Mouse (Mus musculus) megakaryocyte progenitor cell, adult 5-6 weeks (primary cell): ENCODE results near the gene Poc1b. TPM values are rescaled to one million over a fixed set of nuclear protein-coding genes. Genes with fewer than 3 reads are reported as not detected.
"Not testable (repeated sequence)": the region's sequence is repeated elsewhere in the genome, so short reads cannot be mapped to it uniquely, and the experiment has no call there.

Experiments
- ATAC-seq: replicated peaks from 2 replicates; pipeline ENCODE4 v1.8.0; 2016; ENCODE audit warnings: mild to moderate bottlenecking, moderate TSS enrichment, inconsistent platforms; ENCODE audit not compliant: poor library complexity
- total RNA-seq, 2 experiments: library from RNA; stranded (forward) in 1 of 2; stranded (reverse) in 1 of 2; fragments of 157-497, 149-512 nt in 1 of 2; fragments of 200-1000 nt in 1 of 2; gene quantifications; 2 replicates each; pipeline versions ENCODE4 v1.2.3 to v1.2.4; 2015 to 2017

The Poc1b gene
- total RNA-seq, 2 experiments from 2014 or later: 12.0 to 41.8 TPM

DNA sequence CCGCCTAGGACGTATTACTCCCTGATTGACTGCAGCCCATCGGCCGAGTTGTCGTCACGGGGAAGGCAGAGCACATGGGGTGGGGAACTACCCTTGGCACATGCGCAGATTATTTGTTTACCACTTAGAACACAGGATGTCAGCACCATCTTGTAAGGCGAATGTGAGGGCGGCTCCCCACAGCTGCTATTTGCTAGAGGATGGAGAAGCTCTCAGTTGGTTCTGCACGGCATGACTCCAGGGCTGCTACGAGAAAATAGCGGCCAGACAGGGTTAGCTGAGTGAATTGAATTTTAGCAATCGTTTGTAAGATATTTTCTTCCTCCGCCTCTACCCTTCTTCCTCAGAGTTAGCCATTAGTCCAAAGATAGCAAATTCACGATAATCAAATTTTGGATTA is 109.7 kb downstream of the Poc1b start:
- not testable (repeated sequence) for ATAC-seq

DNA sequence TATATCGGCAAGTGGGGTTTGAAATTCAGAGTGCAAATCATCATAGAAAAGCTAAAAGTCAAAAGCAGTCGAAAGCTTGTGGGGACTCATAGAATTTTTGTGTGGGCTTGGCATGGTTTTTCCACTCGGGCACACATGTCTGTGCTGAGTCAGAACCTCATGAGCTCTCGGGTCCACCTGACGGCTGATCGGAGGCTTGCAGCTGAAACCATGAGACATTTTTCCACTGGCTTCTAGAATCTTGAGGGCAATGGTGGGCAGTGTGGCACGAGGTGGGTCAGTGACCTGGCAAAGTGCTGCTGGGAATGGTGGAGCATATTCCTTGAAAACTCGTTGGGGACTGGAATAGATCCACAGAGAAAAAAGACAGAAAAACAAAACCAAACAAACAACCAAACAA is 114.7 kb downstream of the Poc1b start:
- no peak for ATAC-seq

DNA sequence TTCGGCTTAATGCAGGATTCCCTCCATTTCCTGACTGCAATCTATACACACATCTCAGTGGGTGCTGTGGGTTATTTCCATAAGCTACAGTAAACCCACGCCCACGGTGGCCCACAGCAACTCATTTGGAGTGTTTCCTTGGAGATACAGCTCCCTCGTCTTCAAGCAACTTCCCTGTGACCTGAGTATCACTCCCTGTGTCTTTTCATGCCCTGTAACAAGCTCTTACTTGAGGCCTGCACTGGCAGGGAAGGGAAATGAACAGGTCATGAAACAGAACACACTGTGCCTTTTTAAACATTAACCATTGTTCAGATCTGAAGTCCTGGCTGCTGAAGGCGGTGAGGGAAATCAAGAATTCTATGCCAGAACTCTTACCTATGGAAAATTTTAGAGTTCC is 115.9 kb downstream of the Poc1b start:
- ATAC-seq: no peak

DNA sequence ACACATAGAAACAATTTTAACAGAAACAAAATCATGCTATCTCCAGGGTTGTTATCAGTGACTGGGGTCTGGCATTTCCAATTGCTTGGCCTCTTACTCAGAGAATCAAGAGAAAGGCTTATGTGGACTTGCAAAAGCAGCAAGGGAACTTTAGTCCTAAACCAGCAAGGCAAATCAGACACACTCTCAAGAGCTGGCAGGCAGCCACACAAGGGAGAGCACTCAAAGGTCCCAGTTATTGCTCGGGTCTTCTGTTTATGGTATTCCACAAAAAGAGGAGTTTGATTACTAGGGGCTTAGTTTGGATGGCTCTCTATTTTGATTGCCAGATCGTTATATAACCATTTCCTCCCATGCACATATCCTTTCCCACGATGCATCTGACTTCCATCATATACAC is 117.4 kb downstream of the Poc1b start:
- no peak for ATAC-seq

DNA sequence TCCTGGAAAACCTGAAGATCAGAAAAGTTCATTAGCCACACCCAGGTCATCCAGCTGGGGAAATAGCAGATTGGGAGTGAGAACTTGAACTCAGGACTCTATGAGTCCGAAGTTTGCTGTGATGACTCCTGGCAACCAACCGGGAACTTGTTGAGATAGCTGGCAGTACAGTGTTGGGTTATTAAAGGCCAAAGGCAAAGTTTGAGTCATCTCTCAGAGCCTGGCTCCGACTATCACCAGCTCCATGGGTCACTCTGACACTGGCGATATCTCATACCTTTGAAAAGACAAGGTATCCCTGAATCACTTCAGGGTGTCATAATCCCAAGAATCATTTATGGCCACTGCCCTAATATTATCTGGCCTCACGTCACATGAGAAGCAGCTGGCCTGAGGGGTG is 119.9 kb downstream of the Poc1b start:
- no peak for ATAC-seq

DNA sequence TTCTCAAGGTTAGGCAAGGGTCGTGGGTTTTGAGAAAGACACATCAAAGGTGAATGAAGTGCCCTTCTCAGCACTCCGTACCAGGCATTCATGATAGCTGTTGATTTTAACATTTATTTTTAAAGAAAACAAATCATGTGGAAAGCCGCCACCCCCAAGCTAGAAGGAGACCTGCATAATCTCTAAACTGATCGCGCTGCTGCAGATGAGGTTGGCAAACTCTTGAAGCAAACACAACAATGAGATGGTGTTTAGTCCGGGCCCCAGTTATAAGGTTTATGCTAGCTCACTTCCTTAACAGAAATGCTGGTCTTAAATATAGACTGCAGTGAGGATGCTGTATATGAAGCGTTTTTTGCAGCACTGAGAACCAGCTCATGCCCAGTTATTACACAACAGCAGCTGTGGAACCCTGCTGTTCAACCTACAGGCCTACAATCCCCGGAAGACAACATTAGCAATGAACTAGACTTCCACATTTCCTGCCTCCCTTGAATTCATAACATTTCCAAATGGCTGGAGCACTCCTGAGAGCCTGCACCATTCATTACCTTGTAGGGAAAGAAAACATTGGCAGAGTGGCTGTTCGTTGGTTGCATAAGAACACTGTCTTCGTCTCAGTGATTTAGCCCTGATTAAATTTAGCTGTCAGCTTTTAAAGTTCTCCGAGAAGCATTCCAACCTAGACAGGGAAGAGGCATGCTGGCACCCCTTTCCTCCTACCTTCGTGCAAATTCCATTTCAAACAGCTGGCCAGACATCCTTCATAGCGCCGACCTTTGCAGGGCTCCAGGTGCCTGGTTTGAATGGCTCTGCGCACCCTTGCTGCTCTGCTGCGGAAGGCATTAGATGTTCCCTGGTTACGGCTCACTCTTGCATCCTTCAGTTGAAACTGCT is 121.4 kb downstream of the Poc1b start:
- peak; percentile 60 for ATAC-seq

DNA sequence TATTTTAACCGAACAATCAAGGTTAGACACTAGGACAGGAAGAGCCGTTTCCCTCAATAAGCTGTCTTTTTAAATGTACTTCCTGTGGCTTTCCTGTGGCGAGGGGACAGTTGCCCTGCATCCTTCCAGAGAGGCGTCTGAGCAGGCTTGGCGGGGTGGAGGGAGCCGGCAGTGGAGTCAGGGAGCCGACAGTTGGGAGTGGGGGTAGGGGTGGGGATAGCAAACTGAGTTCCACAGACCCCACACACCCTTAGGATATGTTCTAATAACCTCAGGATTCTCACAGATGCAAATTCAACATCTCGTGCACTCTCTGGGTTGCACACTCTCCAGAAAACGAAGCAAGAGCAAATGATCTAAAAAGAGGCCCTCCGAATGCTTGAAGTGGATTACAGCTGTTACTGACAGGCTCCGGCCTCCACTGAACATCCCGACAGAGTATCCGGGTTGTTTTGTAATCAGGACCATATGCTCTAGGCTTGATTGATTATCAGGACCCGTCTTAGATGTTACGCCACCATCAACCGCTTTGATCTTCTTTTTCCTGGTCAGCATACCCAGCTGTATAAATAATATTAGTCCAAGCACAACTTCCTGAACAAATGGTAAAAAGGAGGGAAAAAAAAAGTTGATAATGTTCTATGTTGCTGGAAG is 122.3 kb downstream of the Poc1b start:
- ATAC-seq: peak; percentile 43

DNA sequence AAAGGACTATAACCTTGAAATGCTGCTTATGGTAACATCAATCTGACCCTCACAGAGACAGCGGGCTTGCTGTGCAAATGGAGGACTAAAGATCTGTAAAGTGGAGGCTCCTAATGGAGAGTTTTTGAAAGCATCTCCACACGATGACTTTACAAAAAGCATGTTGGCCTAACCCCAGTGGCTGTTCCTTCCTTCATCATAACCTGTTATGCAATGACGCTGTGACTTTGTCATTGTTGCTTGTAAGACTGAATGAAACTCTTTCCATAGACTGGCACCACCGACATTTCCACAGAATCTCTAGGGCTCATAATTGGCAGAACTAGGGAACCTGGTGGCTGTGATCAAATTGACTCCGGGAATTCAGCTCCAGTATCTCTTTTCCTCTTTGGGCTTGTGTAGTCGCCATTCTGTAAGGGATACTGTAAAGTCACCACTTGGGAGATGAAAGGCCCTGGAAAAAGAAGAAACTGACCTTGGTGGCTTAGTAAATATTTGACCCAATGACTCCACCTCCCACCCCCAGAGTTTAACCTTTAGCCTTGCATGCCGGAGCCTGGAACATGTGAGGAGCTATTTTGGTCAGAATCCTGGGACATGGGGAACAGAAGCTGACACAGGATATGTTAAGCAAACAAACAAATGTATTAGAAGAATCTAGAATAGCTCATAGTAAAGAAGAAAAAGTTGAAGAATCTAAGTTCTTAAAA is 125.8 kb downstream of the Poc1b start:
- peak; percentile 75 for ATAC-seq

DNA sequence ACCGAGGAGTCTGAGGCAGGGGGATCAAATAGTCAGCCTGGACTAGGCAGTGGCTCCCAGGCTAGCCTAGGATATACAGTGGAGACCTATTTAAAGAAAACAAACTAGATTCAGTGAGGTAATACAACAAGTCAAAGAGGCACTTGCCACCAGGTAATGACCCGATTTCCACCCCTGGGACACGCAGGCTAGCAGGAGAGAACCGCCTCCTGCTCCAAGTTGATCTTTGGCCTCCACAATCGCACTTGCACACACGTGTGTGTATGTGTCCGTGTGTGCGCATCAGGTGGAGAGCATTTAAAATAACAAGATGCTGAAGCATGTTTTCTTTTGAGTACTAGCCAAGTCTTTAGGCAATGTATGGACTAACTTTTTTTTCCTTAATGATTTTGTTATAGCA is 127.5 kb downstream of the Poc1b start:
- no peak for ATAC-seq

DNA sequence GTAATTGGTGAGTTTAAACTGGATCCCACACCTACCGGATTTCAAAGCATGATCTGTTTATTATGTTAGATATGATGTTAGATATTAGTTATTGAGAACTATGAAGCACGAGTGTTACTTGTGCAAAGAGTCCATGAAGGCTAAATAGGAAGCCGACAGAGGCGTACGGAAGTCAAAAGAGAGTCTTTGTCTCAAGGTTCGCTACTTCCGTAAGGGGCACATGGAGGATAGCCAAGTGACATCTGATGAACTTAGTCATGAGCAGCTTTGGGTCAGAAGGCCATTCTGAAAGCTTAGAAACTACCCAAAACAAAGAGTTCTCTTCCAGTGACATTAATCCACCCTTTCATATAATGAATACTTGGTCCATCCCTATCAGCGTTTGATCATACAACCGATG is 128.2 kb downstream of the Poc1b start:
- no peak for ATAC-seq

DNA sequence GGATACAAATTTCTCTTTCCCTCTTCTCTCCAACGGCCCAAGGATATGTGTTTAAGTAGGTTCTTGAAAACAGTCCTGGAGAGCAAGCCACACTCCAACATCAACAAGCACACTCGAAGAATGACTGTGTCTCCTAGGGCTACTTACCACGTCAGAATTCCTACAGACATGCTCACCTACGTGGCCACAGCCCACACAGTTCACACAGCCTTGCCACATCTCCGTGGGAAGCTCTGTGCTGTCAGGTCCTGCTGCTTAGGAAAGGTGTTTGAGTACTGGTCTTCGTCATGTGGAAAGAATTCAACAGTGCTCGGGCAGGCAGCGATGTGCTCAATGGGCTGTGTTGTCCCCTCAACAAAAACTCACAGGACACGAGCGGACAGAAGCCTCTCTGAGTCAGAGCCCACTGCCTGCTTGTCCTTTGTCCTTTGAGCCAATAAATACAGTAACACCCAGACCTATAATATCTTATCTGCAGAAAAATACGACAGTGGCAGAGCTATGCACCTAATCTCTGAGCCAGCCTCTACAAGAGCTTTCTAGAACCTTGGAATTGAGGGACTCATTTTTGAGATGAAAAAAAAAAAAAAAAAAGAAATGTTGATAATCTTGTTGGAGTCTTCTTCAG is 130.5 kb downstream of the Poc1b start:
- no peak for ATAC-seq

DNA sequence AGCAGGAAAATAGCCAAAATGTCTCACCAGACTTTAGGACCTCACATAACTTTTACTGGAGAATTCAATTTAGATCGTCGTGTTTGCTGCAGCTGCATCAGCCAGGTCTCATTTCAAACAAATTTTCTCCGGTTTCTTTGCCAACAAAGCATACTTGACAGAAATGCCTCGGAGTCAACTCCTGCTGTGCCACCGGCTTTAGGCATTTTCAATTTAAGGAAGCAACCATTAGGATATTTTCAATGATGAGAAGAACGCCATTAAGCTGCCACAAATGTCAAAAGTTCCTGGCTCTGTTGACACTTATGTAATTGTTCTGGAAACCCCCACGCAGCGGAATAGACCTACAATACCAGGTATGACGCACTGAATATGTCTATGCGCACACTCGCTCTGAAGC is 131.7 kb downstream of the Poc1b start:
- no peak for ATAC-seq

DNA sequence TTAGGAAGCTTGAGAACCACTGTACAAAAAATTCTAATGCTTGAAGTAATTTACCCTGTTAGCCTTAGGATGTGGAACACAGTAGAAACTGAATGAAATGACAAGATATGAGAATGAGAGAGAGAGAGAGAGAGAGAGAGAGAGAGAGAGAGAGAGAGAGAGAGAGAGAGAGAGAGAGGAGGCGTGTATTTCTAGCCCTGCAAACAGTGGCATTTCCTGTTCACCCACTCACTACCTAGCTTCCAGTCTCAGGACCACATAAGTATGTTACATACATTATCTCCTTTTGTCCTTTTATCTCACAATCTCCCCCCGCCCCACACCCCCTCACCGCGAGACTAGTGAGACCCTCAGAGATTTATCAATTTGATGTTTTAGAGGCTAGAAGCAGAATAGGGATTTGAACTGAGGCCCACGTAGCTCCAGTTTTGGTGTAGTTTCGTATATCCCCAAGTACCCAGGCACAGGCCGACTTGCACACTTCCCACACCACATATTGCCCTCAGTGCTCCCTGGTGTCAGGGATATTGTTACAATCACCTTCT is 134.5 kb downstream of the Poc1b start:
- peak; percentile 7; the same call in 1 of the 2 replicates for ATAC-seq

DNA sequence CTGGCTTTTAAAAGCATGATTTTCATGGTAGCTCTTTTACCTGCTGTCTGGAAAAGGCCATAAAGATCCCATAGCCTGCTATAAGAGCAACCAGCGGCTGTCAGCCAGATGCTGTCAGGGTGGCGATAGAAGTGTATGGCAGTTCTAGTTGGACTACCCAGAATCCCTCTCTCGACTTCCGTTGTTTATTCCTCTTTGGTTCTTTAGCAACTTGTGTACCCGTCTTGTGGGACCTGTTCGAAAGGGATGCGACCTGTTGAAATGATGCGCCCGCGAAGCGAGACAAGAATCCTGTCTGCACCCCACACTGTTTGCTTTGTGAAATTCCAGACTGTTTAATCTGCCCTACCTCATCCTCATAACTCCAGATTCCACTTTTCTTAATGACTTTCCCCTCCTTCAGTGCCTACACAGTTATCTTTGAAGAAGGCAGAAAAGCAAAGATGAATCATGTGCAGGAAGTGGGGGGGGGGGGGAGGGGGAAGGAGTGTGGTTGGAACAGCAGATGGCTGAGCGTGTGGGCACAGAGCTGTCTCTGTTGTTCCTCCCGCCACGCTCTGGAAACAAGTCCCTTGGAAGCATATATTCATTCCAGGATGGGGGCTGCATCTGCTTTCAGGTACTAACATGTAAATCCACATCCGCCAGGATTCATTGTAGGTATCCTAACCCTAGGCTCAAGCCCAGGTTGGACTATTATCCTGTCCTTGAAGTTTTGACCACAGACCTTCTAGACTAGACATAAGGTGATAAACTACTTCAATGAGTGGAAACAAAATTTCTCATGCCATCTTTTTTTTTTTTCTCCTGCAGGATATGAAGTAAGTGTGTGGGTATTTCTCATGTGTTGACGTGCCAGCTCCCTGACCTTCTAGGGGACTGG is 135.2 kb downstream of the Poc1b start:
- ATAC-seq: peak; percentile 75

DNA sequence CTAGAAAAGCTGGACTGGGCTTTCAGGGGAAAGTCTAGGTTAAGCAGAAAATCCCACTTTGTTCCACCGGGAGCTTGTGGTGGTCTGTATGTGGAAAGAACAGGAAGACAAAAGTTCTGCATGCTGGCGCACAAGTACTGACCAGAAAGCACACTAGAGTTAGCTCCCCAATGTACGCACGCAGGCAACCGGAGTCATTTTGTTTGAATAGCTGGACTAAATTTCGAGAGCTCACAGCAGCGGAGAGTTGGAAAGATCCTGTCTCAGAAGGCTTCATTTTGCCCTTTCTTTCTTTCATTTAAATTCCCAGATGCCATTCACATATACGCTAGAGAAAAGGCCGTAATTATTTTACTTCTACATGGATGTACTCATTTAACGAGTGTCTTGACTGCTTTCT is 135.9 kb downstream of the Poc1b start:
- no peak for ATAC-seq

DNA sequence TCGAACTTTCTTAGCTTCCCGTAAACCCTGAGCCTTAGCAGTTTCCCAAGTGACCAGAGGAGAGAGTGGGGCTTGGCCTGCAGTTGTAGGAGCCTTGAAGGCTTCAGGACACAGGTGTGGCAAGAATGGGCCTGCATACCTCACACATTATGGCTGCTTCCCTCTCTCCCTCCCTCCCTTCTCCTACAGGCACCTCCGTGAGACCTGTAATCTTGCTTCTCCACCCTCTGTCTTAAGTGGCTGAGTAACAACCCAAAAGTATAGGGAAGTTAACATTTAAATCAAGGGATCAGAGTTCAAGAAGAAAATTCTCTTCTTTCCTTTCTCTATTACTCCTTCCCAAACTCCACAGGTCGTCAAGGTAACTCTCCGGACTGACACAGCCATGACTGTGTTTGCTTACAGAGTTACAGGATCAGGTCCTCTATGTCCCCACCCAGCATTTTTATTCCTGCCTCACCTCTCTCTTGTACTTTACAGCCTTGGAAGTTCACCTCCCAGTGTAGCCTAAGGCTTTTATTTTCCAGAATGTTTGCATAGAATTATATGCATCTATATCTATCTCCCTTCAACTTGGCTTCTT is 137.2 kb downstream of the Poc1b start:
- no peak for ATAC-seq

DNA sequence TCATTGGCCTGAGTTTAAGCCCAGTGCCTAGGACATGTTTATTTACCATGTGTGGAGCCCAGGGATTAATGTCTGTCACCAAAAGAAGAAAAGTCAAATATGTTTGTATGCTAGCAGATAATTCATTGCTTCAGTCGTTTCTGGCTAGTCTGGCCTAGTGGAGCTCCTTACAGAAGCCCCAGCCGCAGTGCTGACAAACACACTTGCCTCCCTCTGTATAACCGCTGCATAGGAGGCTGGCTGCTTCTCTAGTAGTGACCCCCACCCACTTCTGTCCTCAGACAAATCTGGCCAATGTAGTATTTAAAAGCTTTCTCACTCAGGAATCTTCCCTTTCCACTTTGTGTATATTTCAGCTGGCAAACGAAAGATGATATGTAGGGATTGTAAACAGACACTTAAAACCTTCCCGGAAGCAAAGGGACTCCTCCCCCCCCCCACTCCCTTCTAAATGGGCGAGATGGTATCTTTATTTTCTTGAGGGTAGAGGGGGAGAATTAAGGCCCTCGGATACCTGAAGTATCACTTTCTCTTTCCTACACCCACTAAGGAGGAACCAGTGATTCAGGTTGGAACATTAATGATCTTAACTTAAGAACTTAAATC is 137.9 kb downstream of the Poc1b start:
- ATAC-seq: no peak

DNA sequence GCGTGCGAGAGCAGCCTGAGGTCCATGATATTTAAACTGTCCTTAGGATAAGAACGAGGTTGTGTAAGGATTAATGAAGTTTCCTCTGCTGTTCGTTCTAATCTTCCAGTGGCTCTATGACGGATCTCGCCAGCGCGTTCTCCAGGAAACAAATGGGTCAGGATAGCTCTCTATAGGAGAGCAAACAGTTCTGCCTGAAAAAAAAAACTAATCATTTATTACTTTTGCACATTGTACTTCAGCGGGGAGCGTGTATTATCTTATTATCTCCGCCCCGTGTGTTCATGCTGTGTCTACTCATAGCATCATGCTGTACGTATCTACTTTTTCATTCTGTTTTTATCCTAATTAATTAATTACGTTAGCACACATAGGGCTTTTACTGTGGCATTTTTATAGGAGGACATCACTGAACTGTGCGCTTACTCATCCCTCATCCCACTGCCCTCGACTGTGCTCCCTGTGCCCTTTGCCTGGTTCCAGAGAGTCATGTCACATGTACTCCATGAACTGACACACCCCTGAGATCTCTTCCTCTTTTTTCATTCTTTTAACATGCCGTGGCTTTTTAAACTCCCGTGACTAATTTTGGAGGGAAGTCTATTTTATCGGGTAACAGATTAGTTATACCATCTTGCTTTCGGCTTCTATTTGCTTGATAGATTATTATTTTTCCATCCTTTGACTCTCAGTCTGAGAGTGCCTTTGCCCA is 140.1 kb downstream of the Poc1b start:
- peak; percentile 68 for ATAC-seq
